11 mouse cellular contexts compared by ENCODE assay signal in genomic region chr11:52433076-52433796, GRCm38 (mm10). TPM values are rescaled to one million over a fixed set of nuclear protein-coding genes. Genes with fewer than 3 reads are reported as not detected.
A peak's percentile ranks its signal among the peaks of the same experiment; 100 is the strongest.
DNase-seq lines count a peak whose midpoint lies in the region; ATAC-seq and TF ChIP-seq lines count a peak whose summit lies in the region.
"Had no signal": no experiment of that assay in that cellular context is flagged by ENCODE, and none has a peak within 500 bp of the region (broad histone marks: within the 10 kb centered on the region; RNA-seq: fewer than 3 reads in every experiment).

No protein-coding gene starts in this region.

- H3K36me3 ChIP-seq in heart, embryonic 11.5 days (ENCODE audit: control insufficient read depth, insufficient read depth, low read length) = no peaks in the 10 kb centered on the region
- H3K36me3 ChIP-seq in lung, embryonic 14.5 days (ENCODE audit: insufficient read depth) = no peaks in the 10 kb centered on the region
- H3K36me3 ChIP-seq: embryonic facial prominence, embryonic 13.5 days had no signal

- no peak for TF ChIP-seq POLR2A in lung, adult 2 months (IDR thresholded peaks at IDR 0.05; ENCODE audit: borderline replicate concordance, extremely low read depth, low read depth, low read length)

- H3K27me3 ChIP-seq in heart, embryonic 11.5 days (ENCODE audit: control insufficient read depth, insufficient read depth, low read length) = peaks cover 3% of the 10 kb centered on the region; the same call in 1 of the 2 replicates
- no peaks in the 10 kb centered on the region for H3K27me3 ChIP-seq in lung, embryonic 14.5 days (ENCODE audit: insufficient read depth, low read length)
- H3K27me3 ChIP-seq: embryonic facial prominence, embryonic 13.5 days had no signal

- H3K27ac ChIP-seq in heart, embryonic 11.5 days (ENCODE audit: low read depth, low read length) = no peak overlapping the region
- no peak overlapping the region for H3K27ac ChIP-seq in lung, embryonic 14.5 days (ENCODE audit: low read depth)
- H3K27ac ChIP-seq: embryonic facial prominence, embryonic 13.5 days had no signal

- ATAC-seq in heart, embryonic 11.5 days (replicated peaks; ENCODE audit: insufficient number of reproducible peaks, low FRiP score, low TSS enrichment) = no peak
- peak; percentile 56; the same call in 1 of the 2 replicates for ATAC-seq in lung, embryonic 14.5 days (ENCODE audit: insufficient read depth)
- no peak for ATAC-seq in activated CD4-positive, CD25-positive, alpha-beta regulatory T cell, adult 4 months
- ATAC-seq in erythroid progenitor cell, adult 5-6 weeks (replicated peaks; ENCODE audit: low FRiP score, poor library complexity, severe bottlenecking) = no peak

- no peak for TF ChIP-seq CTCF in lung, embryonic 14.5 days (IDR thresholded peaks at IDR 0.05; ENCODE audit: low read depth)
- TF ChIP-seq CTCF in lung, adult 2 months (IDR thresholded peaks at IDR 0.05; ENCODE audit: insufficient read depth, low read length) = no peak

- H3K9me3 ChIP-seq in heart, embryonic 11.5 days (replicated peaks; ENCODE audit: control insufficient read depth, low read length) = no peaks in the 10 kb centered on the region
- no peaks in the 10 kb centered on the region for H3K9me3 ChIP-seq in lung, embryonic 14.5 days (ENCODE audit: low read depth, low read length)
- H3K9me3 ChIP-seq: embryonic facial prominence, embryonic 13.5 days had no signal

- 64% methylated on average over 8 of the region's 8 CpGs for WGBS in heart, embryonic 11.5 days (ENCODE audit: insufficient replicate concordance)
- 54% methylated on average over 8 of the region's 8 CpGs for WGBS in lung, embryonic 14.5 days
- WGBS in lung, adult 2 months = 57% methylated on average over 8 of the region's 8 CpGs

- no peaks in the 10 kb centered on the region for H3K4me1 ChIP-seq in heart, embryonic 11.5 days (ENCODE audit: control insufficient read depth, insufficient read depth, low read length)
- no peaks in the 10 kb centered on the region for H3K4me1 ChIP-seq in lung, embryonic 14.5 days (ENCODE audit: insufficient read depth)
- H3K4me1 ChIP-seq in lung, adult 2 months (ENCODE audit: control insufficient read depth, insufficient read depth, low read length) = no peaks in the 10 kb centered on the region

- peak; percentile 12 to 26 for DNase-seq in heart, adult 18-20 months
- peak; percentile 72 for DNase-seq in lung, embryonic 14.5 days
- DNase-seq in lung, adult 2 months = no peak
- DNase-seq in brain, adult 2 months (ENCODE audit: low read depth, low spot score) = peak; percentile 84
- no peak for DNase-seq in urinary bladder, postnatal 10 days (ENCODE audit: low spot score)
- DNase-seq: cerebellum, adult 2 months; kidney, adult 2 months had no signal

- H3K4me3 ChIP-seq in heart, embryonic 11.5 days (ENCODE audit: low read depth, low read length) = no peak overlapping the region
- H3K4me3 ChIP-seq in lung, embryonic 14.5 days (ENCODE audit: low read depth, low read length) = no peak overlapping the region
- no peak overlapping the region for H3K4me3 ChIP-seq in lung, adult 2 months (replicated peaks; ENCODE audit: extremely low read depth, low read depth, low read length)
- H3K4me3 ChIP-seq: embryonic facial prominence, embryonic 13.5 days had no signal

- no peak overlapping the region for H3K9ac ChIP-seq in heart, embryonic 11.5 days (ENCODE audit: low read depth, low read length)
- no peak overlapping the region for H3K9ac ChIP-seq in lung, embryonic 14.5 days
- H3K9ac ChIP-seq: embryonic facial prominence, embryonic 13.5 days had no signal

- H3K4me2 ChIP-seq in heart, embryonic 11.5 days = no peak overlapping the region
- H3K4me2 ChIP-seq in lung, embryonic 14.5 days = no peak overlapping the region
- H3K4me2 ChIP-seq: embryonic facial prominence, embryonic 13.5 days had no signal

RNA-seq across cellular contexts. Expression of gene 9530068E07Rik, which starts 37.0 kb away (rescaled TPM):
- 10 to 100 TPM; 69.2 to 74.4 TPM for total RNA-seq in heart, adult 18-20 months (2021)
- 211 and 244 TPM in 2 replicates for polyA plus RNA-seq in heart, embryonic 11.5 days (2014; fragmentation: Nextera tagmentation; extraction: Ambion mirVana)
- 235 and 242 TPM in 2 replicates for polyA plus RNA-seq in lung, embryonic 14.5 days (2014; fragmentation: Nextera tagmentation; extraction: Ambion mirVana)
- 160 and 194 TPM in 2 replicates for polyA plus RNA-seq in lung, adult 2 months (2012; rRNA removed)
- 10 to 100 TPM; 38.9 to 49.8 TPM for polyA plus RNA-seq in activated CD4-positive, CD25-positive, alpha-beta regulatory T cell, adult 4 months (2017; shearing (Covaris generic))
- 41.1 and 43.6 TPM in 2 replicates for total RNA-seq in erythroid progenitor cell, adult 5-6 weeks (2015; ENCODE audit: low replicate concordance)
- total RNA-seq in erythroid progenitor cell, adult 5-6 weeks (2017; ENCODE audit: low replicate concordance) = 9.4 and 23.9 TPM in 2 replicates

Comparison
In these comparisons a context has a peak if more than half of its experiments do, and no peak if none do; other contexts are left out.
1. DNase-seq: peak in heart, adult 18-20 months (2 of 2), lung, embryonic 14.5 days (single experiment) and brain, adult 2 months (single experiment); none in lung, adult 2 months (single experiment) and urinary bladder, postnatal 10 days (single experiment).